Mouse (Mus musculus) induced T-regulatory cell, adult 2 months (primary cell): Measurements from ENCODE around the gene Sem1.
"Not testable (repeated sequence)": the region's sequence is repeated elsewhere in the genome, so short reads cannot be mapped to it uniquely, and the experiment has no call there.

ENCODE experiments used
- DNase-seq: peaks from one replicate; pipeline ENCODE4 v3.0.0-alpha.2; 2012; ENCODE audit warnings: low read depth

The Sem1 gene

DNA sequence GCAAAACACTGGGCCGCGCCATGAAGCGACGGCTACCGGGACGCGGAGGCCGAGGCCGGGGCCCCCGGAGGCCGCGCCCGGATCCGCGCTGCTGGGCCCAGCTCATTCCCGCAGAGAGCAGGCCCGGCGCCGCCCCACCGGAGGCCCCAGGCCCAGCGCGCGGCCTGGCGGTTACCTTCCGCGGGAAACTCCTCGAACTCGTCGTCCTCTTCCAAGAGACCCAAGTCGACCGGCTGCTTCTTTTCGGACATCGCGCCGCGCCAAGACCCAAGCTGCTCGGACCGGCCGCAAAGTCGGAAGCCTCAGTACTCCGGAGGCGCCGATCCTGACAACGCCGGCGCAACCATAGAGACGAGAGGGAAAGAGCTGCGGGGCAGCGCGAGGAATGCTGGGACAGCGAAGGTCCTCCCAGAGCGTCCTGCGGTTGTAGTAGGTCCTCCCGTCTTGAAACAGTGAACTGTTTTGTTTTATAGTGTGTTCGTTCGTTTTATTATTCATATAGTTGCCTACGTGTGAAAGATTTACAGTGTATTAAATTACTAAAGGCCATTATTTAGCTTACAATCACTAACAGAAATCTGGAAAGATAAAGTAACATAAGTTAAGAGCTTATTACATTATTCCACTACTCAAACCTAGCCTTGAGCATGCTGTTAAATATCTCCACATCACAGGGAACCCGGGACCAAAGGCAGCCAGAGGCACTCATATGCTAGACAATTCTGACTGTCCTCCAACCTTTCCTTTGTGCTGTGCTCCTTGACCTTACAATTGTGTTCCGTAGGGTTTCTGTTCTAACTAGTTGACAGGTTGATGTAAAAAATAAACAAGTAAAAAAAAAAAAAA lies at the start of gene Sem1:
Gene Sem1 (minus strand): TSS at position 360 of the 846 bp plus-strand sequence.
- peak; percentile 93 for DNase-seq

DNA sequence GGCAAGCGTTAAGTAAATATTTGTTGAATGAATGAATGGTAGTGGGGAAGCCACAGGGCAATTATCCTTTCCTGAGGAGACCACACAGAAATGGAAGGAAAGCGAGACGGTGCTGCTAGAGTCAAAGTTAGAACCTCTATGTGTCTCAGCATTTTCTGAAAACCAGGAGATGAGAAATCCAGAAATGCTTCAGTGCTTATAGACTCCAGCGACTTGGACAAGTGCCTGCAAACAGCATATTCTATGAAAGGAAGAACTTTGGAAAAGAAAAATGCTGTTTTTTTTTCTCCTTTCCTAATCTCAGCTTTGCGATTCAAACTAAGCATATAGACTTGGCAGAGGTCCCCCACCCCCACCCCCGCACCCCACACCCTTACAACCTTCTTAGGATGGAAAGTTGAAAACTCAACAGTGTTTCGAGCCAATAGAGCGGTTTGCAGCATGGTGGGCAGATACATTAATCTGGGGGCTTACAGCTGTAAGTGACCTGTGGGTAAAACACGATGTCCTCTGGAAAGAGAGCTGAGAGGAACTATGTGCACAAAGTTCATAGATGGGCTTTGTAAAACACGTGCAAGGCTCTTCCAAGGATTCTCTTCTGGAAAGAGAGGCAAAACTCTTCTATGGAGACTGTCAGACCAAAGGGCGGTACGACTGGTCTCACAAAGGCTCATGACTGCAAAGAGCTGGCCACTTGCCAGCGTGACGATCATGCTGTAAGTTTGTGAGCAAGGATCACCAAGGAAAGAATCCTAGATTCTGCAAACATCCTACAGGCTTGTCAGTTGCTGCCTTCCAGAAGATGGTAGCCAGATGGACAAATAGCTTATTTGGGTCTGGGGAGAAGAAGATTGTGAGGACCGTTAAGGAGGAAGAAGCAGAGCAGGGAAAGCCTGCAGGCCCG lies 44.6 kb upstream of the Sem1 start:
- no peak for DNase-seq

- DNase-seq, result no peak
Measured at GRCm38 (mm10) chr6:6603561-6604544, 25.4 kb upstream of the Sem1 start.

- DNase-seq, result no peak
Measured at GRCm38 (mm10) chr6:6586313-6586712, 7.8 kb upstream of the Sem1 start.

DNA sequence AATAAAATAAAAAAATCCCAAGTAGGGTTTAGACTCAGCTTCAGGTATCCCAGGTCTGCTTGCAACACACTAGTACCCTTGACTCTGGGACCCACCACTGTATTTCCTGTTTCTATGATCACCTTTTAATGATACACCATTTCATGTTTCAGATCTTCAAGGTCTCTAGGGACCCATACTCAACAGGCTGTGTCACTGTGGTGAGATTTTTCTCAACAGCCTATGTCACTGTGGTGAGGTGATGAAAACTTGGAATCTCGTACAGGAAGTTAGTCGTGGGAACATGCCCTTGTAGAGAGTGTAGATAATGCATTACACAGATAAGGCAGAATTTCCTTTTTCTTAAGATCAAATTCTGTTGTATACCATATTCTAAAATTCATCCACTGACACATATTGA lies 3.4 kb upstream of the Sem1 start:
- no peak for DNase-seq

GRCm38 (mm10) chr6:6577741-6578284 lies 650 bp downstream of the Sem1 start:
- DNase-seq, result no peak

- no peak for DNase-seq
Measured at GRCm38 (mm10) chr6:6577291-6577690, 1.2 kb downstream of the Sem1 start.

GRCm38 (mm10) chr6:6575796-6576195 lies 2.7 kb downstream of the Sem1 start:
- DNase-seq, result no peak

DNA sequence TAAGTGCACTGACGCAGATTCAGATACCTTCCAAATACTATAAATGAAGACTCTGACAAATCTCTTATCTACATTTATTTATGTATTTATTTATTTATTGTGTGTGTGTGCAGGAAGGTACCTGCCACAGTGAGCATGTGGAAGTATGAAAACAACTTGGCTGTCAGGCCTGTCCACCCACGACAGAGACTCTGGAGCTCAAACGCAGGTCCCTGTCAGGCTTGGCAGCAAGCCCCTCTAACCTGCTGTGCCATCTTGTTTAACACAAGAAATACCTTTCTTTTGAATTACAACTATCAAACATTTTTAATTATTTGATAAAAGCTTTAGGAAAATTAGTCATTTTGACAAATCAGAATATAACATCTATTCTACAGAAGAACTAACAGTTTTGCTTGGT lies 10.0 kb downstream of the Sem1 start:
- DNase-seq, result no peak

GRCm38 (mm10) chr6:6563691-6564090 lies 14.8 kb downstream of the Sem1 start:
- DNase-seq, result no peak

DNA sequence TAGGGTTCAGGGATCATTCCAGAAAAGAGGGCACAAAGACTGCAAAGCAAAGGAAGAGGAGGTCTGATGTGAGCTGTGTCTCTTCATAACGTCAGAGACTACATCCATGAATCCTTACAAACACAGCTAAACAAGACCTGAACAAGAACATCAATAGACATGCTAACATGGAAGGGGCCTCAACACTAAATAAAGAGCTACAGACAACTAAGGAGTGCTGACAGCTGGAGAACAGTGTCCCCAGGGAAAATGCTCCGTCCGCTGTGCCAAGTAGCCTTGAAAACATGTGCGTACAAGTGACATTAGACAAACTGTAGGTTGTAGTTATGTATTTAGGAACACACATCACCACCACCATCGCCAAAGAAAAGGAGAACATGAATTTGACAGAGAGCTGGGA lies 15.7 kb downstream of the Sem1 start:
- no peak for DNase-seq

DNA sequence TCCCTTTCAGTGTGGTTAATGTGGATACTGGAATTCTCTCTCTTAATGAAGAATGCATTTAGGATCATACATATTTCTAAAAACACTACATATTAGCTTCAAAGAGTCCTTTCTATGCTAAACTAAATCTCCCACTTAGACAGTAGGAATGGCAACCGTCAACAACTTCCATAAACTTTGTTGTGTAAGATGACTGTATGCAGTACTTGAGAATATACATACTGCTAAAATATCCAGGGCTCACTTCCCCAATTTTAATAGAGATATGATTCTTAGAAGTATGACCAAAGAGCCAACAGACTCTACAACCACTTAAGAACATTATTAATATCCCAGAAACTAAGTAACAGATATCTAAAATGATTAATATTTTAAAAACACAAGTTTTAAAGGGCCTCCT lies 20.8 kb downstream of the Sem1 start:
- DNase-seq, result no peak

- no peak for DNase-seq
Measured at GRCm38 (mm10) chr6:6552006-6552405, 26.5 kb downstream of the Sem1 start.

DNA sequence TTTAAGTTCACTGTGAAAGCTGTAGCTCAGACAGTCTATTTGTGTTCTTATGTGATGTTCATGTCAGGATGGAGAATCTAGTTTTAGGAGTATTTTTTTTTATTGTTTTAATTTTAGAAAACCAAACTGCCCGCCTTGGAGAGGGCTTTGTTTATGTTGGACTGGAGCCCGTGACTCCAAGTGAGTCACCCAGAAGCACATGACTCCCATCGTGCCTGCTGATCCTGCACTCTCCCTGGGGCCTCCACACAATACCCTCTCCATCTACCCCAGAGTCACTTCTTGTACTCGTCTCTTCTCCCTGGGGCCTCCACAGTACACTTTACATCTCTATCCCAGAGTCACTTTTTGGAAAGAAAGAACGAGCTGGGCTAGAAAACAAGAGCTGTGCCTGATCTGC lies 30.5 kb downstream of the Sem1 start:
- no peak for DNase-seq

- no peak for DNase-seq
Measured at GRCm38 (mm10) chr6:6544255-6544645, 34.2 kb downstream of the Sem1 start.

GRCm38 (mm10) chr6:6543606-6544254 lies 34.7 kb downstream of the Sem1 start:
- no peak for DNase-seq

GRCm38 (mm10) chr6:6542133-6542532 lies 36.3 kb downstream of the Sem1 start:
- no peak for DNase-seq

- no peak for DNase-seq
Measured at GRCm38 (mm10) chr6:6536781-6537466, 41.5 kb downstream of the Sem1 start.

GRCm38 (mm10) chr6:6536359-6536758 lies 42.1 kb downstream of the Sem1 start:
- not testable (repeated sequence) for DNase-seq
